30 mouse cellular contexts compared by ENCODE assay signal in genomic region chr7:120795544-120795943, GRCm38 (mm10). TPM values are rescaled to one million over a fixed set of nuclear protein-coding genes. Genes with fewer than 3 reads are reported as not detected.
DNase-seq lines count a peak whose midpoint lies in the region; ATAC-seq lines count a peak whose summit lies in the region.
"Had no signal": no experiment of that assay in that cellular context is flagged by ENCODE, and none has a peak within 500 bp of the region (broad histone marks: within the 10 kb centered on the region; RNA-seq: fewer than 3 reads in every experiment).

No protein-coding gene starts in this region.

- WGBS in heart, embryonic 12.5 days, result 49% methylated on average over 4 of the region's 4 CpGs
- WGBS in midbrain, embryonic 13.5 days, result 83% methylated on average over 4 of the region's 4 CpGs

- H3K9me3 ChIP-seq in heart, embryonic 12.5 days (replicated peaks), result no peaks in the 10 kb centered on the region
- no peaks in the 10 kb centered on the region for H3K9me3 ChIP-seq in midbrain, embryonic 13.5 days
- H3K9me3 ChIP-seq: embryonic facial prominence, embryonic 13.5 days; embryonic facial prominence, embryonic 15.5 days; forebrain, embryonic 10.5 days; forebrain, embryonic 12.5 days had no signal

- 0 out of 2 replicates have a peak, but pooled peaks cover 6% of the 10 kb centered on the region for H3K4me1 ChIP-seq in heart, embryonic 12.5 days (replicated peaks)
- no peaks in the 10 kb centered on the region for H3K4me1 ChIP-seq in midbrain, embryonic 13.5 days (replicated peaks)
- H3K4me1 ChIP-seq: embryonic facial prominence, embryonic 13.5 days; embryonic facial prominence, embryonic 15.5 days; forebrain, embryonic 10.5 days; forebrain, embryonic 12.5 days had no signal

- no peak overlapping the region for H3K4me2 ChIP-seq in heart, embryonic 12.5 days
- H3K4me2 ChIP-seq in midbrain, embryonic 13.5 days (replicated peaks), result no peak overlapping the region
- H3K4me2 ChIP-seq: embryonic facial prominence, embryonic 13.5 days; embryonic facial prominence, embryonic 15.5 days; forebrain, embryonic 12.5 days had no signal

- no peak overlapping the region for H3K27ac ChIP-seq in heart, embryonic 12.5 days (ENCODE audit: poor library complexity, severe bottlenecking)
- H3K27ac ChIP-seq in midbrain, embryonic 13.5 days, result no peak overlapping the region
- H3K27ac ChIP-seq: embryonic facial prominence, embryonic 13.5 days; embryonic facial prominence, embryonic 15.5 days; forebrain, embryonic 10.5 days; forebrain, embryonic 12.5 days had no signal

- H3K36me3 ChIP-seq in heart, embryonic 12.5 days, result no peaks in the 10 kb centered on the region
- no peaks in the 10 kb centered on the region for H3K36me3 ChIP-seq in midbrain, embryonic 13.5 days
- H3K36me3 ChIP-seq: embryonic facial prominence, embryonic 13.5 days; embryonic facial prominence, embryonic 15.5 days; forebrain, embryonic 10.5 days; forebrain, embryonic 12.5 days had no signal

- H3K27me3 ChIP-seq in heart, embryonic 12.5 days (replicated peaks), result no peaks in the 10 kb centered on the region
- H3K27me3 ChIP-seq in midbrain, embryonic 13.5 days, result no peaks in the 10 kb centered on the region
- H3K27me3 ChIP-seq: embryonic facial prominence, embryonic 13.5 days; embryonic facial prominence, embryonic 15.5 days; forebrain, embryonic 12.5 days had no signal

- intact Hi-C loops in heart, postnatal 10 days (cut with DNase I), result no loop called here
- intact Hi-C loops in heart, postnatal 36 days (cut with DNase I), result no loop called here

- H3K4me3 ChIP-seq in heart, embryonic 12.5 days, result no peak overlapping the region
- H3K4me3 ChIP-seq in midbrain, embryonic 13.5 days (replicated peaks), result no peak overlapping the region
- H3K4me3 ChIP-seq: embryonic facial prominence, embryonic 13.5 days; embryonic facial prominence, embryonic 15.5 days; erythroblast, embryonic 14.5 days; forebrain, embryonic 10.5 days; forebrain, embryonic 12.5 days had no signal

- peak; percentile 93 for DNase-seq in heart, adult 11 months
- no peak for DNase-seq in heart, postnatal 4 days
- DNase-seq in heart, adult 8-10 months (ENCODE audit: low spot score), result peak; percentile 3
- peak; percentile 23 to 52 for DNase-seq in heart, postnatal 10 days
- no peak for DNase-seq in heart, postnatal 36 days
- peak; percentile 25 for DNase-seq in skeletal muscle tissue, adult 2 months (ENCODE audit: low read depth, low spot score)
- DNase-seq: adrenal gland, adult 2 months; adrenal gland, postnatal 10 days; adrenal gland, postnatal 25 days; cerebellum, adult 11 months; cerebellum, adult 18-20 months; cerebellum, adult 8-10 months; cerebellum, adult 9-11 months; cerebellum, postnatal 14 days; cerebellum, postnatal 36 days; embryo, embryonic 11 days had no signal

- ATAC-seq in heart, embryonic 12.5 days (ENCODE audit: insufficient number of reproducible peaks, low FRiP score), result no peak
- ATAC-seq in midbrain, embryonic 13.5 days, result no peak
- ATAC-seq: forebrain, embryonic 14.5 days had no signal

- no peak overlapping the region for H3K9ac ChIP-seq in heart, embryonic 12.5 days
- H3K9ac ChIP-seq in midbrain, embryonic 13.5 days (replicated peaks), result no peak overlapping the region
- H3K9ac ChIP-seq: embryonic facial prominence, embryonic 13.5 days; embryonic facial prominence, embryonic 15.5 days; forebrain, embryonic 12.5 days had no signal

RNA-seq across cellular contexts. Expression of gene Gm5737, which starts 16.6 kb away (rescaled TPM):
- not detected for total RNA-seq in heart, postnatal 4 days (2021)
- total RNA-seq in heart, adult 8-10 months (2022), result not detected
- polyA plus RNA-seq in heart, embryonic 12.5 days (2016; fragmentation: Nextera tagmentation; extraction: Ambion mirVana), result not detected in 2 replicates
- not detected for total RNA-seq in heart, postnatal 10 days (2021)
- under 1 TPM in 1 of 2 experiments, not detected in 1; 0.27 TPM for total RNA-seq in heart, postnatal 36 days (2021)
- polyA plus RNA-seq in midbrain, embryonic 13.5 days (2015; fragmentation: Nextera tagmentation; extraction: Ambion mirVana), result not detected in 2 replicates
- total RNA-seq: adrenal gland, adult 2 months; adrenal gland, postnatal 25 days; adrenal gland, postnatal 4 days; common myeloid progenitor, adult 5-6 weeks; ES-E14; MEL had no signal
- polyA plus RNA-seq: adrenal gland, adult 2 months; C2C12; embryonic facial prominence, embryonic 11.5 days; embryonic facial prominence, embryonic 13.5 days; embryonic facial prominence, embryonic 15.5 days; erythroblast, embryonic 14.5 days; forebrain, embryonic 10.5 days; forebrain, embryonic 12.5 days; forebrain, embryonic 14.5 days had no signal

RNA-seq across cellular contexts. Expression of gene Eef2k, which starts 47.1 kb away (rescaled TPM):
- total RNA-seq in heart, postnatal 4 days (2021), result 10 to 100 TPM; 36.9 to 38.0 TPM
- total RNA-seq in heart, adult 8-10 months (2022), result 10 to 100 TPM; 23.0 to 42.1 (median 30.7) TPM
- polyA plus RNA-seq in heart, embryonic 12.5 days (2016; fragmentation: Nextera tagmentation; extraction: Ambion mirVana), result 14.9 and 17.1 TPM in 2 replicates
- total RNA-seq in heart, postnatal 10 days (2021), result 10 to 100 TPM; 37.0 to 37.2 TPM
- total RNA-seq in heart, postnatal 36 days (2021), result 10 to 100 TPM; 34.3 TPM
- polyA plus RNA-seq in midbrain, embryonic 13.5 days (2015; fragmentation: Nextera tagmentation; extraction: Ambion mirVana), result 23.9 and 26.4 TPM in 2 replicates

RNA-seq across cellular contexts. Expression of gene Vwa3a, which starts 56.4 kb away (rescaled TPM):
- total RNA-seq in heart, postnatal 4 days (2021), result 1 to 10 TPM; 1.1 to 1.4 TPM
- total RNA-seq in heart, adult 8-10 months (2022), result 1 to 10 TPM; 1.7 to 4.6 (median 3.9) TPM
- polyA plus RNA-seq in heart, embryonic 12.5 days (2016; fragmentation: Nextera tagmentation; extraction: Ambion mirVana), result 0.98 and 1.3 TPM in 2 replicates
- total RNA-seq in heart, postnatal 10 days (2021), result 1 to 10 TPM; 2.4 to 3.7 TPM
- 1 to 10 TPM; 2.9 to 5.7 TPM for total RNA-seq in heart, postnatal 36 days (2021)
- polyA plus RNA-seq in midbrain, embryonic 13.5 days (2015; fragmentation: Nextera tagmentation; extraction: Ambion mirVana), result 0.40 and 1.2 TPM in 2 replicates
- total RNA-seq: common myeloid progenitor, adult 5-6 weeks; MEL had no signal

Comparison
In these comparisons a context has a peak if more than half of its experiments do, and no peak if none do; other contexts are left out.
1. DNase-seq: peak in heart, adult 11 months (single experiment), heart, adult 8-10 months (single experiment), heart, postnatal 10 days (2 of 2) and skeletal muscle tissue, adult 2 months (single experiment); none in heart, postnatal 4 days (single experiment) and heart, postnatal 36 days (0 of 2).